Mouse (Mus musculus): ENCODE results near the gene Olfr1410.

Gene Olfr1410

GRCm38 (mm10) chr1:92605482-92605881, at the start of gene Olfr1410:
TSS of gene Olfr1410 (plus strand) at chr1:92605782.
- no peak for DNase-seq (ENCODE audit: low read depth, low spot score)

DNA sequence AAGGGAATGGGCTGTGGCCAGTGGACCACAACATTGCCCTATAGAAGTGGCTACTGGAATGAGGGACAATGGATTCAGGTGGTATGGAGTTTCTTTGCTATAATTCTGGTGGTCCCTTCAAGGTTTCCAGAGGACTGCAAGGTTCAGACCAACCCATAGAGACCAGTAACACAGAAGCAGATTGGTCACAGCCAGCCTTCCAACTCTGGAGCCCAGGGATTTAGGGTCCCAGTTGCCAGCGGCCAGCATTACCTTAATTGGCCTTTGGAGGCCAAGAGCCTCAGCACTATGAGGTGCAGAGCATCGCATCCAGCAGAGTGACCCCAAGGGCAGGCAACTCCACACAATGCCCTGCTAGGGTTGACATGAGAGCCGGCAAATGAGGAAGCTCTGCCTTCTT, 34.6 kb upstream of the Olfr1410 start, which contains the start of gene Olfr1413:
Olfr1413 (plus strand) TSS at position 301 of the 400 bp plus-strand sequence.
- no peak for DNase-seq (ENCODE audit: low read depth, low spot score)

- DNase-seq (ENCODE audit: low read depth, low spot score), result no peak
These were observed 20.1 kb upstream of the Olfr1410 start, which contains the start of gene Olfr1412 for GRCm38 (mm10) chr1:92585479-92585878. TSS of gene Olfr1412 (plus strand) at chr1:92585779.

DNA sequence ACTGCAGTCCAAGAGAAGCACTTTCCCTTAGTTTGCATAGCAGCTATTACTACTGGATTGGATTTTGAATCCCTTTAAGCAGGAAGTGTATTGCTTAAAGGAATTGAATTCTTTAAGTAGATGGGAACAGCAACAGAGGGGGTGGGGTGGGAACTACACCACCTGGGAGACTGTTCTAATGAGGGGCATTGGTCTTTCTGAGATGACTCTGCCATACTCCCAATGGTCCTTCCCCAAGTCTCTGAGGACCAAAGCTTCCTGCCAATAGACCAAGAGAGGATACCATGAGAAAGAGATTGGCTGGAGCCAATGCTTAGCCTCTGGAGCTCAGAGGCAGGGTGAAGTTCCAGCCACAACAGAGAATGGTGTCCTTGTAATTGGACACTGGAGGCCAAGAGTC, 11.5 kb upstream of the Olfr1410 start, which contains the start of gene Olfr1411:
Olfr1411 (plus strand) TSS at position 301 of the 400 bp plus-strand sequence.
- DNase-seq (ENCODE audit: low read depth, low spot score), result no peak

DNA sequence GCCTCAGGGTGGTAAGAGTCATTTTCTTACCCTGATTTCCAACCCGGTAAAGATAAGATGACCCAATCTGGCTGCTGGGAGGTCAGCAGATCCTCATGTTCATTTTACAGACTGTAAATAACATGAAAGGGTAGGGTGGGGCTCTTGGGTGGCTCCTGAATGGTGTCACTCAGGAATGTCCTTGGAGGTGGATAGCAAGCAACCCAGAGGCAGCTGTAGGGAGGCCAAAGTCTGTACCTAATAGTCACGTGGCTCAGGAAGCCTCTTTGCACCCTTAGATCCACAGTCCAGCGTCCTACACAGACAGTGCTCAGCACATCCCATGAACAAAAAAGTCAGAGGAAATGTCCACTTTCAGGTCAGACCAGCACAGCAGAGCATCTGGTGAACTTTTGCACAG, 9.6 kb upstream of the Olfr1410 start:
- DNase-seq (ENCODE audit: low read depth, low spot score), result no peak

- no peak for DNase-seq (ENCODE audit: low read depth, low spot score)
These were observed 2.1 kb downstream of the Olfr1410 start for GRCm38 (mm10) chr1:92607711-92608110.

- DNase-seq (ENCODE audit: low read depth, low spot score), result peak; percentile 22
These were observed 5.4 kb downstream of the Olfr1410 start for GRCm38 (mm10) chr1:92611008-92611407.

- DNase-seq (ENCODE audit: low read depth, low spot score), result no peak
These were observed 7.6 kb downstream of the Olfr1410 start for GRCm38 (mm10) chr1:92613175-92613574.

- peak; percentile 8 for DNase-seq (ENCODE audit: low read depth, low spot score)
These were observed 8.9 kb downstream of the Olfr1410 start for GRCm38 (mm10) chr1:92614516-92614915.

GRCm38 (mm10) chr1:92616046-92616445, 10.5 kb downstream of the Olfr1410 start:
- DNase-seq (ENCODE audit: low read depth, low spot score), result no peak

DNA sequence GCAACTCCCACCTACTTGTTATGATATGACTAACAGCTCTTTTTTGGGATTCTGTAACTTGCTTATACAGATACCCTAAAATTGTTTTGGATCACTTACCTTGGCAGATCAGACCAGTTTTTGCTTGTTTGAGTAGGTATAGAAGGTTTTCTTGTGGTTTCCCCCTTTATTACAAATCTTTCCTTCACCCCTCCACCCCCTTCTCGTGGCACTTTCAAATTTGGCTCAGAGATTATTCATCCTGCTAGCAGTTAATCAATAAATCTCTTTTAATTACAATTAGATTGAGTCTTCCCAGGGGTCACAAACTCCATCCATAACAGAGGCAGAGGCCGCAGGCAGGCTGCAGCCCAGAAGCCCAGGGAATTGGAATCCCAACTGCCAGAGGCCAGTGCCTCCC, 11.9 kb downstream of the Olfr1410 start, which contains the start of gene Olfr12:
Olfr12 (plus strand) TSS at position 301 of the 400 bp plus-strand sequence.
- DNase-seq (ENCODE audit: low read depth, low spot score), result no peak

- no peak for DNase-seq (ENCODE audit: low read depth, low spot score)
These were observed 12.8 kb downstream of the Olfr1410 start for GRCm38 (mm10) chr1:92618360-92618759.

DNA sequence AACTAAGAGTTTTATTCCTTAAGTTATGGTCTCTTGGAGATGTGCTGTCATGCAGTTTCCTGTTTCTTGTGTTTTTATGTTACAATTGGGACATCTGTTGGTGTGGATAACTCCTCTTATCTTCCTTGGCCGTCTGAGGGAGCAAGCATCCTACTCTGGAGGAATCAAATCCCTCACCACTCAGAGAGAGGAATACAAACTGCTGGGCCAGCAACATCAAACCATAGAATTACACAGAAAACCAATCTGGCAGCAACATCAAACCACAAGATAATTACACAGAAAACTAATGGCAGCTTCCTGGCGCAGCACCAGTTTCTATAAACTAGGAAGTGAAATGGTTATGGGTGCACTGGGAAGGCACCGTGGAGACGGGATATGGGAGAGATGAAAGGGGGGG, 22.6 kb downstream of the Olfr1410 start:
- no peak for DNase-seq (ENCODE audit: low read depth, low spot score)

DNA sequence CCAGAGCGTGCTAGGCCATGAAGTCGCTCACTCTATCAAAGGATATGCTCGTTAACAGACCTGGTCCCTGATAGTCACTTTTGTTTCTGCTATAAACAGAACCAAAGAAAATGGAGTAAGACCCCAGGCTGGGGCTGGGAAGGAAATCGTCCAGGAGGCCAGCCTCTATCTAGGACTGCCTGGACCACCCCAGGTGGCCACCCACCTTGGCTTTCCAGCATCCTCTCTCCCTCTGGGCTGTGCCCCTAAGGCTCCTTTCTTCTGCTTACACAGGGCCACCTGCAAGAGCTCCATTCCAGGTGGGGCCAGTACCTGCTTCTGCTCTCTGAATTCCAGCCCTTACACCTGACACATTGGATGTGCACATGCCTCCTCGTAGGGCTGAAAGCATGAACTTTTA, 26.6 kb downstream of the Olfr1410 start:
- DNase-seq (ENCODE audit: low read depth, low spot score), result no peak

GRCm38 (mm10) chr1:92632948-92633347, 27.4 kb downstream of the Olfr1410 start:
- no peak for DNase-seq (ENCODE audit: low read depth, low spot score)

DNA sequence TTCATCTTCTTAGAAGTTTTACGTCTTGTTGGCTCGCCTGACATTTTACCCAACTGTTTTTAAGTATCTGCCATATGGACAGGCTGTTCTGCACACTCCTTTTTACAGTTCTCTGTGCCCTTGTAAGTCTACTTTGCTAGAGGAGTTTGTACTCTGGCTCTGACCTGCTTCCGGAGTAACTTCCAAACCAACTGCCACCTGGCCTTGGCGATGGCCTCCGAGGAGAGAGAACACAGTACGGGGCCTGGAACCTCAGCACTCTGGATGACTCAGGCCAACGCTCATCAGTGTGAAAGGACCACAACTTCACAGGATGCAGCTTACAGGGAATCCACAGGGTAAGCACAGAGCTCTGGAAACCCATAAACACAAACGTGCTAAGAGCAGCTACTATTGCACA, 28.1 kb downstream of the Olfr1410 start:
- no peak for DNase-seq (ENCODE audit: low read depth, low spot score)

- DNase-seq (ENCODE audit: low read depth, low spot score), result no peak
These were observed 29.0 kb downstream of the Olfr1410 start for GRCm38 (mm10) chr1:92634569-92634968.

DNA sequence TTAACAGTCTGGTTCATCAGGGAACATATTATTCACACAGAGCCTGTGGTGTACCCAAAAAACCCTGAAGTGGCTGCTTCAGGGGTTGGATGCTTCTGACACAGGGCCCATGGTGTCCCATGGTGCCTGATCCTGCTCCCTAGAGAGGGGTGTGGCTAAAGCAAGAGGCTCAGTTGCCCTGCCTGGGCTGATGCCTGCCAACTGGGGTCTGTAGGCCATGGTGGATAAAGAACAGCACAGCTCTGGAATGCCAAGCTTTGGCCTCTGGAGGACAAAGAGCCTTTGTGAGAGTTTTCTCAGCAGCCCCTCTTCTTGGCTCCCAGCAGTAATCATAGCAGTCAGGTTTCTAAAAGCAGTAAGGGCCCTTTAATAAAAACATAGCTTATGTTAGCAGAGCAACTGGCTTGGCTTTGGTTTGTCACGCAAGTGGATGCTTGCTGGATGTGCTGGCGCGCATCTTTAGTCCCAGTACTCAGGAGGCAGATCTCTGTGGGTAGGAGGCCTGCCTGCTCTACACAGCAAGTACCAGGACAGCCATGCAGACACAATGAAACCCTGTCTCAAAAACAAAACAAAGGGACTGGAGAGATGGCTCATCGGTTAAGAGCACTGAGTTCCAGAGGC, 29.5 kb downstream of the Olfr1410 start:
- no peak for DNase-seq (ENCODE audit: low read depth, low spot score)

GRCm38 (mm10) chr1:92636015-92636414, 30.4 kb downstream of the Olfr1410 start:
- no peak for DNase-seq (ENCODE audit: low read depth, low spot score)

DNA sequence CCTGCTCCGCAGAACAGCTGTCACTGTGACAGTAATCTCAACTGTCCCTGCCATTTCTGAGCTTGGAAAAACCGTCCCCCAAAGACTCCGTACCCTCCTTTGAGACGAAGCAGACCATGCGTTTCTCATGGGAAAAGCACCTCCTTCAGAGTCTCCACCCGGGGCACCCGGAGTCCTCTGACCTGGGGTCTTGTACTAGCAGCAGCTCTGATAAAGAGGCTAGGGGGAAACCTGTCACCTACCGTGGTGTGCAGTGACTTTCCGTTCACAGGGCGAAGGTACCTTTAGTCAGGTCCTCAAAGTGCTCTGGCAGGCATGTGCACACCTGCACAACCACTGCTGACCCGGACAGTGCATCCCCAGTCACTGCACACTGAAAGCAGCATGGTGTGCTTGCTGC, 31.1 kb downstream of the Olfr1410 start:
- no peak for DNase-seq (ENCODE audit: low read depth, low spot score)

- no peak for DNase-seq (ENCODE audit: low read depth, low spot score)
These were observed 32.1 kb downstream of the Olfr1410 start for GRCm38 (mm10) chr1:92637501-92638172.

DNA sequence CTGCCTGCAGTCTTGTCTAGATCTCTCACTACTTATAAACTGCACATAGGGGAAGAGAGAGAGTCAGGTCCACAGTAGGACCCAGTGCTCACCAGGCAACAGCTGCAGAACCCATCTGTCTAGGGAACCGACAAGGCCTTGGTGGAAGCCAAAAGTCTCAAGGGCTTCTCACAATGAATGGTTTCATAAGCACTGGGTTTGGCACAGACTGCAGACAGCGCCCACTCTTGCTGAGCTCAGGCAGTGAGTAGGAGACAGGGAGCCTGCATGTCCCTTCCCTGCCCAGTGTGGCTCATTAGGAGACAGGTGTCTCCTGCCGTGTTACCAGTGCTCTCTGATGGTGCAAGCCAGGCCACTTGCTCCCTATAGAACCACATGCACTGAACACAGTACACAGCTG, 32.6 kb downstream of the Olfr1410 start:
- no peak for DNase-seq (ENCODE audit: low read depth, low spot score)

DNA sequence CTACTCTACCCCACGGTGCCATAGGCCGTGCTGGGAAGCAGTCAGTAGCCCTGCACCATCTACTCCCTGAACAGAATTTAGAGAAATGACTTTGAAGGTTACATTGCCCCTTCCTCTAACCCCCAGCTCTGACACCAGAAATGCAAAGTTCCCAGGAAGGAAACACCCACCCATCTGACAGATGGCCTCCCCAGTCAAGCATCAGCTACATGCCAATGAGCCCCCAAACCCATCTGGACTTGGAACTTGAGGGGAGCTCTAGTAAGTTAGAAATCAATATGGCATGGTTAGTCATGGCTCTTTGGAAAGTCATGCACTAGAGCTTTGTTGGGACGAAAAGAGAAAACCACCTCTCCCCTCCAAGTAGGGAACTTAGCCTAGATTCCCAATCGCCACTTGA, 33.2 kb downstream of the Olfr1410 start:
- DNase-seq (ENCODE audit: low read depth, low spot score), result no peak

Measured in retina, adult 2 months (tissue).